Mouse (Mus musculus): Measurements from ENCODE around the gene Emc10. TPM values are rescaled to one million over a fixed set of nuclear protein-coding genes. Genes with fewer than 3 reads are reported as not detected.

Emc10 gene
- polyA plus RNA-seq, 1 experiment, result 406 TPM

DNA sequence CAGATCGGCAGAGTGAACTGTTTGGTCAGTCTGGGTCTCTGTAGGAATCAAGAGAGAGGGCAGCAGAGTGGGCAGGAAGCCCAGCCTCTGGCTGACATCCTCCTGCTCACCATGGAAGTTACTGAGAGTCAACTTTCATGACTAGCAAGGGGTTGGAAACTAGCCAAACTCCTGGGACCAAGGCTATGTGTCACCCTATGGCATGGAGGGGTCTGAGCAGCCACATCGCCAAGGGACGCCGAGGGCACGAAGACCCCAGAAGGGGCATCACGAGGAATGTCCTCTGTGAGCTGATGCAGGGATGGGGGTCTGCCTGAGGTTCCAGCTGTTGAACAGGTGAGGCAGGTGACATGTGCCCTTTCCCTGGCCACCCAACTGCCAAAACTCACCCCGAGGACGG, 7.8 kb downstream of the Emc10 start:
- peaks cover 10% of the 10 kb centered on the region; the same call in 1 of the 2 replicates for H3K4me1 ChIP-seq (replicated peaks; ENCODE audit: control insufficient read depth, insufficient read depth, low read length)
- no peak overlapping the region for H3K27ac ChIP-seq (ENCODE audit: control insufficient read depth, insufficient read depth, low read length)
- H3K27me3 ChIP-seq (ENCODE audit: control insufficient read depth, insufficient read depth, low read length), result no peaks in the 10 kb centered on the region
- no peak overlapping the region for H3K4me3 ChIP-seq (ENCODE audit: control insufficient read depth, insufficient read depth, low read length)
- no peak for DNase-seq
- WGBS, result 98% methylated on average over 8 of the region's 8 CpGs
- TF ChIP-seq CTCF (IDR thresholded peaks at IDR 0.05; ENCODE audit: borderline replicate concordance, control insufficient read depth, extremely low read depth, insufficient read depth, low read length, poor library complexity), result no peak
- TF ChIP-seq POLR2A (IDR thresholded peaks at IDR 0.05; ENCODE audit: control insufficient read depth, extremely low read depth, insufficient read depth, low read length, poor library complexity), result no peak
- H3K36me3 ChIP-seq (ENCODE audit: control insufficient read depth, insufficient read depth, low read length), result no peaks in the 10 kb centered on the region; the same call in 1 of the 2 replicates

DNA sequence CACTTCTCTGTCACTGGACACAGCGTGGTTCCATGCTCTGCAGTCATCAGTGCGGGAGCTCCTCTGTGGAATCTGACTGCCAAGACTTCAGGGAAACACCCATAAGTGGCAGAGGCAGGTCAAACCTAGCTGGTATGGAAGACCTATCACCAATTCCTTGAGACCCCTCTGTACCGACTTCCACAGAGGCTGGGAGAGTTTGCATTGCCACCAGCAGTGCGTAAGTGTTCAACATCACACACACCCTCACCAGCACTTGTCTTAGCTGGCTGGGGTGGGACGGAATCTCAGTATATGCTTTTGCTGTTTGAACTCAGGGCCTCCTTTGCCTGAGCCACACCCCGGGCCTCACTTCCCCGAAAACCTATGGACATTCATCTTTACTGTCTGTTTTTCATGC, 8.4 kb downstream of the Emc10 start:
- peaks cover 10% of the 10 kb centered on the region; the same call in 1 of the 2 replicates for H3K4me1 ChIP-seq (replicated peaks; ENCODE audit: control insufficient read depth, insufficient read depth, low read length)
- H3K4me3 ChIP-seq (ENCODE audit: control insufficient read depth, insufficient read depth, low read length), result no peak overlapping the region
- no peak for DNase-seq
- no peaks in the 10 kb centered on the region; the same call in 1 of the 2 replicates for H3K36me3 ChIP-seq (ENCODE audit: control insufficient read depth, insufficient read depth, low read length)
- no peak for TF ChIP-seq POLR2A (IDR thresholded peaks at IDR 0.05; ENCODE audit: control insufficient read depth, extremely low read depth, insufficient read depth, low read length, poor library complexity)
- H3K27ac ChIP-seq (ENCODE audit: control insufficient read depth, insufficient read depth, low read length), result no peak overlapping the region
- 95% methylated on average over 7 of the region's 7 CpGs for WGBS
- H3K27me3 ChIP-seq (ENCODE audit: control insufficient read depth, insufficient read depth, low read length), result no peaks in the 10 kb centered on the region

DNA sequence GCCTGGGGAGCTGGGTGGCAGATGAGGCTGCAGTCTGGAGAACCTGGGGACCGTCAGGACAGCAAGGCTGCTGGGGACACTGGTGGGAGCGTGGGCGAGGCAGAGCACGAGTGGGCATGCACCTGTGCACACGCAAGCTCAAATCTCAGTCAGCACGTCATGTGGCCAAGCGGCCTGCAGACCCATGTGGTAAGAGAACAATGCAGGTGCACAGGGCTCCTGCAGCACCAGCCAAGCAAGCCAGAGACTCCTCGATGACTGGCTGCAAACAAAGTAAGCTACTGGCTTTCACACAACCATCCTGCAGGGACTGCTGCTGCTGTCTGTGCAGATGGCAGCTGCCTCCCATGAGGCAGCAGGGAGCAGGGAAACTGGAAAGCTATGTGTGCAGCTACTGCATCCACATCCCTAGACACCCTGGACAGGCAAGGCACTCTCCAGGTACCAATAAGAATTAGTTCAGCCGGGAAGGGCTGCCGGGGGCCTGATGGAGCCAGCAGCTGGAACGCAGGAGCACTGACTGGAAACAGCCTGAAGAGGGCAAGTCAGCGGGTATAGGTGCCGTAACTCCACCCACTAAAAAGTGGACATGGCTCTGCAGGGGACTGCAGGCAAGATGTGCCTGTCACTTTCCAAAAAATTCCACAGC, 9.3 kb downstream of the Emc10 start:
- Histone ChIP-seq H3K4me3 (ENCODE audit: control insufficient read depth, insufficient read depth, low read length) (no peak overlapping the region), H3K36me3 (ENCODE audit: control insufficient read depth, insufficient read depth, low read length) (no peaks in the 10 kb centered on the region; the same call in 1 of the 2 replicates), H3K27me3 (ENCODE audit: control insufficient read depth, insufficient read depth, low read length) (no peaks in the 10 kb centered on the region; the same call in 1 of the 2 replicates), H3K4me1 (replicated peaks; ENCODE audit: control insufficient read depth, insufficient read depth, low read length) (peaks cover 10% of the 10 kb centered on the region; the same call in 1 of the 2 replicates), H3K27ac (ENCODE audit: control insufficient read depth, insufficient read depth, low read length) (no peak overlapping the region)
- DNase-seq, result no peak
- TF ChIP-seq CTCF (IDR thresholded peaks at IDR 0.05; ENCODE audit: borderline replicate concordance, control insufficient read depth, extremely low read depth, insufficient read depth, low read length, poor library complexity) (no peak), POLR2A (IDR thresholded peaks at IDR 0.05; ENCODE audit: control insufficient read depth, extremely low read depth, insufficient read depth, low read length, poor library complexity) (no peak)
- 91% methylated on average over 13 of the region's 13 CpGs for WGBS

DNA sequence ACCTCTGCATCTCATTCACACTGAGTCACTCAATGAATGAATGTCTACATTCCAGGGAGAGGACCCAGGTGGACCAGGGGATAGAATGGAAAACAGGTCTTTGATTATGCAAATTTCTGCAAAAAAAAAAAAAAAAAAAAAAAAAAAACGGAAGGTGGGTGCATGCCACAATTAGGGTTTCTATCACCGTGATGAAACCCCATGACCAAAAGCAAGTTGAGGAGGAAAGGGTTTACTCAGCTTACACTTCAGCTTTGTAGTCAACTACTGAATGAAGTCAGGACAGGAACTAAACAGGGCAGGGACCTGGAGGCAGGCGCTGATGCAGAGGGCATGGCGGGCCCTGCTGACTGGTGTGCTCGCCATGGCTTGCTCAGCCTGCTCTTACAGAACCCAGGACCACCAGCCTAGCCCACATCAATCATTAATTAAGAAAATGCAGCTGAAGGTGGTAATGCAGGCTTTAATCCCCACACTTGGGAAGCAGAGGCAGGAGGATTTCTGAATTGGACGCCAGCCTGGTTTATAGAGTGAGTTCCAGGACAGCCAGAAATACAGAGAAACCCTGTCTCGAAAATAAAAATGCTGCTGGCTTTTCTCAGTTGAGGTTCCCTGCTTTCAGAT, 10.6 kb downstream of the Emc10 start:
- H3K36me3 ChIP-seq (ENCODE audit: control insufficient read depth, insufficient read depth, low read length), result no peaks in the 10 kb centered on the region; the same call in 1 of the 2 replicates
- H3K4me1 ChIP-seq (replicated peaks; ENCODE audit: control insufficient read depth, insufficient read depth, low read length), result peaks cover 10% of the 10 kb centered on the region; the same call in 1 of the 2 replicates
- TF ChIP-seq POLR2A (IDR thresholded peaks at IDR 0.05; ENCODE audit: control insufficient read depth, extremely low read depth, insufficient read depth, low read length, poor library complexity) (no peak), CTCF (IDR thresholded peaks at IDR 0.05; ENCODE audit: borderline replicate concordance, control insufficient read depth, extremely low read depth, insufficient read depth, low read length, poor library complexity) (no peak)
- DNase-seq, result no peak
- no peak overlapping the region for H3K27ac ChIP-seq (ENCODE audit: control insufficient read depth, insufficient read depth, low read length)
- H3K4me3 ChIP-seq (ENCODE audit: control insufficient read depth, insufficient read depth, low read length), result no peak overlapping the region
- H3K27me3 ChIP-seq (ENCODE audit: control insufficient read depth, insufficient read depth, low read length), result no peaks in the 10 kb centered on the region; the same call in 1 of the 2 replicates
- WGBS, result 89% methylated on average over 7 of the region's 7 CpGs

DNA sequence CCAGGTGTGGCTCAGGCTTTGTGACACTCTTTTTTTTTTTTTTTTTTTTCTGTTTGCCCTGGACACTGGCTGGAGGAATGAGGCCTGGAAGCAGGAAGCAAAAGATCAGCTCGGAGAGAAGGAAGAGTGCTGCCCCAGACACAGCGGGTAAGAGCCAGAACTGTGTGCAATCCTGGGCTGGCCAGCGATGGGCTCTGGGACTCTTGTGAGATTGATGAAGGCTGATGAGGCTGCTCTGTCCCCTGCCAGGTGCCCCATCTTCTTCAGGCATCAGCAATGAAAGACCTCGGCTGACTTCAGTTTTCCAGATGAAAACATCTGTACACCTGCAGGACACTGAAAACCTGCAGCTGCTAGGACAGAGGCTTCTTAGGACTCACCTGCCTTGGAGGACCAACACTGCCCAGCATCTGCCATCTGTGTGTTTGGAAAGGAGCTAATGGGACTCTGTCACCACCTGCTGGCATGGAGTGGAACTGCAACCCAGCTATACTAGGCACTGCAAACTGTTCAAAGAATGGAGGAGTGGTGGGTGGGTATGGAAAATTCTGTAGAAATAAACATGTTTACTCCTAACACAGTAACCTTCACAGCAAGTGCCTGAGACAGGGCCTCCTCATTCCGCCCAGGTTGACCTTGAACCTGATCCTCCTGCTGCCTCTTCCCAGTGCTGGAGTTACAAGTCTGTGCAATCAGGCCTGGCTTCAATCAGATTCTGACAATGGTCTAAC, 11.3 kb downstream of the Emc10 start:
- WGBS, result 59% methylated on average over 5 of the region's 5 CpGs

DNA sequence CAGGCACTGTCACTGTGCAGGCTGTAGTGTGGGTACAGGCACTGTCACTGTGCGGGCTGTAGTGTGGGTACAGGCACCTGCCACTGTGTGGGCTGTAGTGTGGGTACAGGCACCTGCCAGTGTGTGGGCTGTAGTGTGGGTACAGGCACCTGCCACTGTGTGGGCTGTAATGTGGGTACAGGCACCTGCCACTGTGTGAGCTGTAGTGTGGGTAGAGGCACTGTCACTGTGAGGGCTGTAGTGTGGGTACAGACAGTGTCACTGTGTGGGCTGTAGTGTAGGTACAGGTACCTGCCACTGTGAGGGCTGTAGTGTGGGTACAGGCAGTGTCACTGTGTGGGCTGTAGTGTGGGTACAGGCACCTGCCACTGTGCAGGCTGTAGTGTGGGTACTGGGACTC, 12.2 kb downstream of the Emc10 start:
- WGBS, result 89% methylated on average over 1 of the region's 1 CpGs
- TF ChIP-seq POLR2A (IDR thresholded peaks at IDR 0.05; ENCODE audit: control insufficient read depth, extremely low read depth, insufficient read depth, low read length, poor library complexity) (no peak), CTCF (IDR thresholded peaks at IDR 0.05; ENCODE audit: borderline replicate concordance, control insufficient read depth, extremely low read depth, insufficient read depth, low read length, poor library complexity) (no peak)
- no peak overlapping the region for H3K27ac ChIP-seq (ENCODE audit: control insufficient read depth, insufficient read depth, low read length)
- no peaks in the 10 kb centered on the region for H3K4me1 ChIP-seq (replicated peaks; ENCODE audit: control insufficient read depth, insufficient read depth, low read length)
- no peaks in the 10 kb centered on the region; the same call in 1 of the 2 replicates for H3K36me3 ChIP-seq (ENCODE audit: control insufficient read depth, insufficient read depth, low read length)
- no peak for DNase-seq
- H3K4me3 ChIP-seq (ENCODE audit: control insufficient read depth, insufficient read depth, low read length), result no peak overlapping the region
- no peaks in the 10 kb centered on the region; the same call in 1 of the 2 replicates for H3K27me3 ChIP-seq (ENCODE audit: control insufficient read depth, insufficient read depth, low read length)

More for the DNA sequence above, 11.3 kb downstream of the Emc10 start:
- H3K36me3 ChIP-seq (ENCODE audit: control insufficient read depth, insufficient read depth, low read length), result no peaks in the 10 kb centered on the region; the same call in 1 of the 2 replicates
- H3K27me3 ChIP-seq (ENCODE audit: control insufficient read depth, insufficient read depth, low read length), result no peaks in the 10 kb centered on the region; the same call in 1 of the 2 replicates
- no peak for TF ChIP-seq CTCF (IDR thresholded peaks at IDR 0.05; ENCODE audit: borderline replicate concordance, control insufficient read depth, extremely low read depth, insufficient read depth, low read length, poor library complexity)
- no peak for TF ChIP-seq POLR2A (IDR thresholded peaks at IDR 0.05; ENCODE audit: control insufficient read depth, extremely low read depth, insufficient read depth, low read length, poor library complexity)
- H3K27ac ChIP-seq (ENCODE audit: control insufficient read depth, insufficient read depth, low read length), result no peak overlapping the region
- H3K4me3 ChIP-seq (ENCODE audit: control insufficient read depth, insufficient read depth, low read length), result no peak overlapping the region
- DNase-seq, result peak; percentile 73
- peaks cover 4% of the 10 kb centered on the region; the same call in 1 of the 2 replicates for H3K4me1 ChIP-seq (replicated peaks; ENCODE audit: control insufficient read depth, insufficient read depth, low read length)
